Mouse (Mus musculus) forebrain, postnatal 0 days (tissue): Measurements from ENCODE around the gene Adarb2. TPM values are rescaled to one million over a fixed set of nuclear protein-coding genes. Genes with fewer than 3 reads are reported as not detected.

Source experiments
- ATAC-seq: fragments of 200-750 bp; cut with Nextera tagmentation; 2 replicates; pipeline ENCODE4 v1.8.0; 2017; ENCODE audit warnings: mild to moderate bottlenecking, moderate library complexity
- DNase-seq: peaks from one replicate; pipeline ENCODE4 v3.0.0-alpha.2; 2015
- H3K27ac ChIP-seq: fragments of 300-500 bp; sonication (generic); 2 replicates; pipeline ENCODE4 v1.5.1; 2014; ENCODE audit warnings: low read depth, mild to moderate bottlenecking, antibody characterized with exemption, low read length, moderate library complexity, mixed read lengths
- H3K27me3 ChIP-seq: fragments of 300-500 bp; sonication (generic); 2 replicates; pipeline ENCODE4 v1.6.1; 2014; ENCODE audit warnings: mild to moderate bottlenecking, low read length, mixed read lengths; ENCODE audit not compliant: insufficient read depth
- H3K36me3 ChIP-seq: fragments of 300-500 bp; sonication (generic); 2 replicates; pipeline ENCODE4 v1.6.1; 2014; ENCODE audit warnings: mild to moderate bottlenecking, moderate library complexity; ENCODE audit not compliant: insufficient read depth
- H3K4me1 ChIP-seq: fragments of 300-500 bp; sonication (generic); 2 replicates; pipeline ENCODE4 v1.6.1; 2014; ENCODE audit warnings: antibody characterized with exemption; ENCODE audit not compliant: insufficient read depth
- H3K4me2 ChIP-seq: fragments of 300-500 bp; sonication (generic); 2 replicates; pipeline ENCODE4 v1.6.1; 2014; ENCODE audit warnings: low read depth, mild to moderate bottlenecking, moderate library complexity
- H3K4me3 ChIP-seq: fragments of 300-500 bp; sonication (generic); 2 replicates; pipeline ENCODE4 v1.5.1; 2014; ENCODE audit warnings: low read depth, low read length, mixed read lengths
- H3K9ac ChIP-seq: fragments of 300-500 bp; sonication (generic); 2 replicates; pipeline ENCODE4 v1.6.1; 2014; ENCODE audit warnings: mild to moderate bottlenecking
- H3K9me3 ChIP-seq: fragments of 300-500 bp; sonication (generic); 2 replicates; pipeline ENCODE4 v1.6.1; 2016; ENCODE audit warnings: low read length
- CTCF ChIP-seq: sonication (generic); IDR thresholded peaks from 2 replicates; pipeline ENCODE4 v1.5.1; 2016; ENCODE audit warnings: antibody characterized with exemption, control low read depth, low read depth
- whole genome bisulfite sequencing: fragments of 180-500 bp; shearing (Covaris S2); extraction: QIAGEN DNeasy Blood & Tissue Kit; methylation state at CpG from one replicate; pipeline ENCODE4 v1.1.7; 2014; 5-methylcytosine and 5-hydroxymethylcytosine counted together
- polyA plus RNA-seq: library from polyadenylated mRNA; unstranded; fragments of >200 nt; fragmentation: Nextera tagmentation; extraction: Ambion mirVana; gene quantifications from 2 replicates; pipeline ENCODE4 v1.2.1, GENCODE M21; 2015
- total RNA-seq: library from RNA; depleted of rRNA; stranded (reverse); fragments of >200 nt; gene quantifications from 2 replicates; pipeline ENCODE4 v1.2.3, GENCODE M21; 2014

Adarb2 gene
- total and polyA plus RNA-seq, 2 experiments from 2014 or later: 13.1 to 46.9 TPM

DNA sequence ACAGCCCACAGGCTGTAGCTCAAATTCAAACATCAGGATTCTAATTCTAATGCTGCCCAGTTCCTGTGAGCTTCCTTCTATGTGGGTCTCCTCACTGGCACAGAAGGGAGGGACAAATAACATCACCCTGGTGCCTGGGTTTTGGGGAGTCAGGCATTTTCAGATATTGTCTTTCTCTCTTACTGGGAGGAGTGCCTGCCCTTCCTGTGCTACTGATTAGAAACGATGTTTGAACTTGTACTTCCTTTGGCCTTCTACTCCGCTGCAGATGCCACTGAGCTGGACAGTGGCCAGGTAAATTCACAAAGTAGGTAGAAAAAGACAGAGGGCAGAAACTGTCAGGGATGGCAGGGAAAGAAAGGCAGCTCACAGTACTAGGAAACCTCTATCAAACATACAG, 439.4 kb downstream of the Adarb2 start:
- no peaks in the 10 kb centered on the region for H3K27me3 ChIP-seq
- H3K9me3 ChIP-seq: no peaks in the 10 kb centered on the region
- H3K27ac ChIP-seq: no peak overlapping the region
- no peak for ATAC-seq
- TF ChIP-seq CTCF: no peak
- no peak overlapping the region for H3K4me3 ChIP-seq
- H3K4me1 ChIP-seq: no peaks in the 10 kb centered on the region
- 82% methylated on average over 2 of the region's 2 CpGs for WGBS
- no peak for DNase-seq
- H3K9ac ChIP-seq: no peak overlapping the region
- H3K4me2 ChIP-seq: no peak overlapping the region
- H3K36me3 ChIP-seq: no peaks in the 10 kb centered on the region

DNA sequence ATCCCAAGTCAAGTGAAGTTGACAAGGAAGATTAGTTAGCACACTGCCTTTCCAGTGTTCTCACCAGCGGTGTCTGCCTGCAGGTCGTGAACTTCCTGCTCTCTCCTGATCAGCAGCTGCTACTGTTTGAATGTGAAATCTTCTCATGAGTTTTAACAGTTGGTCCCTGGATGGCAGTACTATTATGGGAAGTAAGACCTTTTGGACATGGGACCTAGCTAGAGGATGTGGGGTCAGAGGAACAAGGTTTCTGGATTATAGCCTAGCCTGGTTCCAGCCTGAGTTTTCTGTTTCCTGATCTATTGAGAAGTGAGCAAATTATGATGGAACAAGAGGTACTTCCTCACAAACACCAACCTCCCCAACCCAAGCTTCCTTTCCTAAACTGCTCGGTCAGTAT, 441.3 kb downstream of the Adarb2 start:
- WGBS: 88% methylated on average over 3 of the region's 3 CpGs

DNA sequence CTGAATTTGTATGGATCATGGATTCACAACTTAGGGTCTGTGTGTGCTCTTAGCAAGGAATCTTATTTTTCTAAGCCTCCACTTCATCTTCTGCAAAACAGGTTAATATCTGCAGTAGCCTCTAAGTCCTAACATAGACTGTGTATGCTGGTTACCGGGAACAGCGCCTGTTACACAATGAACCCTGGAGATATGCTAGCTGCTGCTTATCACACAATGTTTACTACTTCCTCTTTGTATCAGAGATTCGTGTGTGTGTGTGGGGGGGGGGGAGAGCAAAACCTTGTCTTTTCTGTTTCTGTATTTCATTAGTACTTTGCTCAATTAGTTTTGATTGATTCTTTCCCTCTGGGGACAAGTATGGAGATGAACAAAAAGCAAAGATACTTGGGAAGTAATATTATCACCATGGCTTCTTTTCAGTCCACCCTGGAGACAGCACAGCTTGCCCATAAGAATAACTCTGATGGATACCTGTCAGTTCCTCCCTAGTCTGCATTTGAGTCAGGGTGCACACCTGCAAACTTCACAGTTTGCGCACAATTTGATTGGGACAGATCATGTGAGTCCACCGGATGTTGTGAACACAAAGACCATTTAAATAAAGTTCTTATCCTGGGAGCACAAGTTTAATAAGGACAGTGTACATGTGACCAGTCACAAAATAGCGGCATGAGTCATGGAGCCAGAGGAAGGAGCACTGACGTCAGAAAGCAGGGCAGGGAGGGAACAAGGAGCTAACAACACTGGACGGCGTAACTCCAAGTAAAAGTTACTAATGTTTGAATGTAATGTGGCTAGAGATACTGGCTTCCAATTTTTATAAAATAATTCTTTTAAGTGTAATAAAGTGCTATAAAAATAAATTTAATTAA, 442.4 kb downstream of the Adarb2 start:
- Histone ChIP-seq H3K9me3 (no peaks in the 10 kb centered on the region), H3K27ac (no peak overlapping the region), H3K4me3 (no peak overlapping the region), H3K4me1 (no peaks in the 10 kb centered on the region), H3K27me3 (no peaks in the 10 kb centered on the region), H3K36me3 (no peaks in the 10 kb centered on the region), H3K9ac (no peak overlapping the region), H3K4me2 (no peak overlapping the region)
- WGBS: 83% methylated on average over 9 of the region's 9 CpGs
- DNase-seq: no peak
- no peak for ATAC-seq
- no peak for TF ChIP-seq CTCF

More for the DNA sequence above, 441.3 kb downstream of the Adarb2 start:
- H3K27ac ChIP-seq: no peak overlapping the region
- H3K4me1 ChIP-seq: no peaks in the 10 kb centered on the region
- H3K27me3 ChIP-seq: no peaks in the 10 kb centered on the region
- H3K9ac ChIP-seq: no peak overlapping the region
- no peak overlapping the region for H3K4me3 ChIP-seq
- H3K4me2 ChIP-seq: no peak overlapping the region
- DNase-seq (no peak), ATAC-seq (no peak)
- no peaks in the 10 kb centered on the region for H3K36me3 ChIP-seq
- no peak for TF ChIP-seq CTCF
- H3K9me3 ChIP-seq: no peaks in the 10 kb centered on the region

DNA sequence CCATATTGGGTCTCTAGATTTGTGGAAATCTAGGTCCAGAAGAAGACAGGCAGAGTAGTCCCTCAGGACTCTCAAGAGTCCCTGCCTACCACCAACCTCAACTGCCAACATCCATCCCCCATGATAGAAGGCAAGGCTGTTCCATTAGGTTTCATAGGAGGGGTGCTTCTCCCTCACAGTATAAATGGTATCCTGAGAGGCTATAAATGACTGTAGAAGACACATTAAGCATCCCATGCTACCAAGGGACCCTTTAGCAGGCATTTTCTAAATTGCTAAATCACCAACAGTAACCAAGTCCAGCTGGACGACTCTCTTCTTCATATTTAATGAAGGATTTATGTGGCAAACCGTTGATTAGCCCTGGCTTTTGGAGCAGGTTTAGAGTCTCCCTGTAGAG, 446.6 kb downstream of the Adarb2 start:
- H3K27me3 ChIP-seq: no peaks in the 10 kb centered on the region
- H3K4me2 ChIP-seq: no peak overlapping the region
- ATAC-seq: no peak
- no peak overlapping the region for H3K27ac ChIP-seq
- no peaks in the 10 kb centered on the region for H3K9me3 ChIP-seq
- 79% methylated on average over 2 of the region's 2 CpGs for WGBS
- DNase-seq: no peak
- H3K4me1 ChIP-seq: no peaks in the 10 kb centered on the region
- no peak overlapping the region for H3K4me3 ChIP-seq
- no peak for TF ChIP-seq CTCF
- H3K36me3 ChIP-seq: no peaks in the 10 kb centered on the region
- no peak overlapping the region for H3K9ac ChIP-seq

DNA sequence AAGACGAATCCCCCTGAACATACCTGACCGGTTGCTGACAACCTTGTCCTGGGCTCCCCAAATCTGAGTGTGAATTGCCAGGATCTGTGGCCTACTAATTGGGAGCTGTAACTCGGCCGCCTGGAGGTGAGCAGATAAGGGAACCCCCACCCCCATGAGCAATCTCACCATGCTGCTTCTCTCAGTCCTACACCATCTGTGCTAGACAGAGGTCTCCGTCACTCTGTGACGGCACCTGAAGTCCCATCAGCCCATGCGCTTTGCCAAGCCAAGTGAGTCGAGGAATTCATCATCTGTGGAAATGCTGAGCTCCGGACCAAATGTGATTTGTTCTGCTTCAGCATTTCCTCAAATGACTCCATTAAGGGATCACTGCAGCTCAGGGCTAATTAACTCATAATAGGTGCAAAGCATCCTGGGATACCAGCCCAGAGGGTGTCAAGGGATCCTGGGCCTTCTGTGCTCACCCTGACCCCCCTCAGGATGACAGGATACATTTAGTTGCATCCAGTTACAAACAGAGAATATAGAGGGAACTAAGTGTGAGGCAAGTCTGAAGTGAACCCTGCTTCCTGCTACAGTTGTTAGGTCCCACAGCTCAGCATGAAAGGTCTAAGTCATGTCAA, 462.1 kb downstream of the Adarb2 start:
- Histone ChIP-seq H3K9me3 (no peaks in the 10 kb centered on the region), H3K9ac (no peak overlapping the region), H3K27ac (no peak overlapping the region), H3K4me3 (no peak overlapping the region), H3K36me3 (no peaks in the 10 kb centered on the region), H3K4me1 (no peaks in the 10 kb centered on the region), H3K4me2 (no peak overlapping the region), H3K27me3 (no peaks in the 10 kb centered on the region)
- no peak for TF ChIP-seq CTCF
- DNase-seq (no peak), ATAC-seq (no peak)
- WGBS: 84% methylated on average over 9 of the region's 9 CpGs

DNA sequence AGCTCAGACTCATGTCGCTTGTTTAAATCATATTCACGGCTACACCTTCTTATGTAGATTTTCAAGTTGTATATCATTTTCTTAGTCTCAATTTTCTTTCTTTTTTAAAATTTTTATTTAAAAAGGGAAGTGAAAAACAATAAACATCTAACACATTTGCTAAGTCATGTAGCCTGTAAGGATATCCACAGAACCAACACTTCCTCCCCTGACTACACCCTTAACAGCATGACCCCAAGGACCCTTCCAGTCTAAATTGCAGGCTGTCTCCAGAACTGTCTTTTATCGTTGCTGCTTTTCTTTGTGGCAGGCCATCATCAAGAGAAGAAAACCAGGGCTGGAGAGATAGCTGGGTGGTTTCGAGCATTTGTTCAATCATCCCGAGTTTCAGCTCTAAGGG, 474.5 kb downstream of the Adarb2 start:
- H3K27ac ChIP-seq: no peak overlapping the region
- H3K27me3 ChIP-seq: no peaks in the 10 kb centered on the region
- DNase-seq (no peak), ATAC-seq (no peak)
- 84% methylated on average over 5 of the region's 5 CpGs for WGBS
- H3K4me2 ChIP-seq: no peak overlapping the region
- no peaks in the 10 kb centered on the region for H3K9me3 ChIP-seq
- no peaks in the 10 kb centered on the region for H3K4me1 ChIP-seq
- no peak overlapping the region for H3K4me3 ChIP-seq
- no peak for TF ChIP-seq CTCF
- no peak overlapping the region for H3K9ac ChIP-seq
- no peaks in the 10 kb centered on the region for H3K36me3 ChIP-seq

DNA sequence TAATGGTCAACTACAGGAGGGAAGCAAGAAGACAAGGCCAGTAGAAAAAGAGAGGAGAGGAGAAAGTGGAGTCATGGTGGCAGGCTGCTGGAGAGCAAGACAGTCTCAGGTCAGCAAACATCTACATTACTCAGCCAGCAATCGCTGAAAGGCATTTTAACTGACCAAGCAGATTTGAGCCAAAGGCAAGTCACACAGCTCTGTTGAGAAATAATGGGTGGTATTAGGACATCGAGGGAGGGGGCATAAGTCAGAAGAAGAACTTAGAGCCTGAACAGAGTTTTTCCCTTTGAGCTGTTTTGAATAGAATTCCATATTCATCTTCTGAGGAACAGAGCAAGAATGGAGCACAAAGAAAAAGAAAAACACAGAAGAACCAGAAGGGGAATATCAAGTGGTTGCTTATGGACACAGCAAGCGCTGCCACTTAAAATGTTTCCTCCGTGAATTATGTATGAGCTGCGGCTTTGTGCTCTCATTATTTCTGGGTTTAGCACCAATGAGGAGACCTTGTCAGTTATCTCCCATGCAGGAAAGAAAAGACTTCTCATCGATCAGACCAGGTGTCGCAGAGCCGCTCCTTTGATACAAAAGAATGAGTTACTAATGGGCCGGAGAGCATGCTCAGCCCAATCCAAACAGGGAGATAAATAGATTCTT, 477.9 kb downstream of the Adarb2 start:
- H3K4me2 ChIP-seq: no peak overlapping the region
- no peaks in the 10 kb centered on the region for H3K27me3 ChIP-seq
- 25% methylated on average over 9 of the region's 9 CpGs for whole genome bisulfite sequencing
- no peak overlapping the region for H3K4me3 ChIP-seq
- DNase-seq: no peak
- no peak overlapping the region for H3K27ac ChIP-seq
- no peak overlapping the region for H3K9ac ChIP-seq
- ATAC-seq: peak; percentile 43; the same call in 1 of the 2 replicates
- H3K4me1 ChIP-seq: no peaks in the 10 kb centered on the region
- H3K9me3 ChIP-seq: no peaks in the 10 kb centered on the region
- no peaks in the 10 kb centered on the region for H3K36me3 ChIP-seq
- TF ChIP-seq CTCF: no peak
